Mouse (Mus musculus) granulocyte monocyte progenitor cell, adult 5-6 weeks (primary cell): ENCODE data around the gene Rufy1. TPM values are rescaled to one million over a fixed set of nuclear protein-coding genes. Genes with fewer than 3 reads are reported as not detected.

Experiments used
- ATAC-seq: replicated peaks from 2 replicates; pipeline ENCODE4 v1.8.0; 2016; ENCODE audit warnings: mild to moderate bottlenecking, moderate TSS enrichment, inconsistent platforms; ENCODE audit not compliant: poor library complexity, severe bottlenecking
- total RNA-seq, 2 experiments: library from RNA; stranded (forward) in 1 of 2; stranded (reverse) in 1 of 2; fragments of 200-712, 200-1000 nt in 1 of 2; fragments of >200 nt in 1 of 2; fragmentation: Nextera tagmentation in 1 of 2; gene quantifications; 2 replicates each; pipeline ENCODE4 v1.2.3; 2014 to 2017

Rufy1 gene
- total RNA-seq, 2 experiments from 2014 or later, result 34.6 to 42.1 TPM

DNA sequence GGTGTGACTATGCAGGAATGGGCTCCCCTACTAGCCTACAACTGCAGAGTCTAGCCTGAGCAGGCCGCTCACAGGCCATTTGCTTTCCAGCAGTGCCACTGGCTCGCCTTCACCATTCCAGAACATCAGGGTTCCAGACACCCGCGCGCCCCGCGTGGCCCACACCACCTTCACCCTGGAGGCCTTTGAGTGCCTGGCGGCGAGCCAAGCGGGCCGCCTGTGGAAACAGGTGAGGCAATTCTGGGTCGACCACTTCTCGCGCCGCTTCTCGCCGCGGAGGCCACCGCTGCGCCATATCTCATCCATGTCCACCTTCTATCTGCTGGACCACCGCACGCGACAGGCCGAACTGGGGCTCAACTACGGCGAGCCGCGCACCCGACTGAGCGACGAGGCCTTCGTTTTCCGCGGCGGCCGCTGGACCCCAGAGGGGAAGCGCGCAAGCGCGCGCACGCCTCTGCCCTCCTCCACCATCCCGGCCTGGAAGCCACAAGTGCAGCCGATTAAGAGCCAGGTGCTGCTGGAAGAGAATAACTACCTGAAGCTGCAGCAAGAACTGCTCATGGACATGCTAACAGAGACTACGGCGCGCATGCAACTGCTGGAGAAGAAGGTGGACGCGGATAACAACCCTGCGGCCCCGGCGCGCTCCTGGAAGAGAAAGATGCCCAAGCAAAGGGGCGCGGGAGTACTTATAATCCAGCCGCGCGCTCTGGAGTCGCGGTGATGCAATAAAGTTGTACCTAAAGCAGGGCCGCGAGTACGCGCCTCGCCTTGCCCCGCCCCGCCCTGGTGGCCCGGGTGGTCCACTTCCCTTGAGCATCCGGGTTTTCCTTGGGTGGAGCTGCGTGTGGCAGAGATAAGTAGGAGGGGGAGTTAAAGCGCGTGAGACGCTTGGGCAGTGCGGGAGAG, 71.7 kb downstream of the Rufy1 start:
- ATAC-seq, result peak; percentile 86

DNA sequence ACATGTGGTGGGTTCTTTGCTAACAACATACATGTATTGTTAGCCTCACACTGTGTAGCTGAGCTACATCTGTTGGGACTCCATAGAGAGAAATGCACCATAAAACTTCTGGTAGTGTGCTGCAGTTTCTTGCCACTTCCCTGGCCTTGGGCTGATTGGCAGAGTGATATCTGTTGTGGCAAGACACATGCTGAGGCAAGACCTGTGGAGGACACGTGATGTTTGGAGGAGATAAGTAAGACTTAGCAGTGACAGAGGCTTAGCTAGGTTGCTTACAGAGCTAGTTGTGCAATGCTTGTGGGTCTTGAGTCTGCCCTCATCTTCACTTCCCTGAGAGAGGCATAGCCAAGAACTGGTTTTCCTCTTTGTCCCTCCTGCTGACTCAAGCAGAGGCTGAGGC, 75.5 kb downstream of the Rufy1 start:
- peak; percentile 87 for ATAC-seq

DNA sequence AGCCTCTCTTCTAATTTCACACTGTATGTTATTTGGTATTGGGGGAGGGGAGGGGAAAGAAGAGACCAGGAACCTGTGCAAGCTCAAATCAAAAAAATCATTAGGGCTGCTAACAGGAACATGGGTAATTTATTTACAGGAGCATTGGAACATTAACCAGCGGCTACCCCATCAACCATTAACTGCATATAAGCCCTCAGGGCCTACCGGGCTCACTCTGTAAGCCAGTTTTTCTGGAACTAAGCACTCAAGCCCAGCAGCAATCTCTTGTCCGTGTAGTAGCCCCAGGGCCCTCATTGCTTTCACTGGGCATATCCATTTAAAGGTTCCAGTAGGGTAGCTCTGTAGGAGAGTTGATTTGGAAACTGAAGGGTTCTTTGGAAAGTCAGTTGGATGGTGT, 76.1 kb downstream of the Rufy1 start:
- ATAC-seq, result no peak

DNA sequence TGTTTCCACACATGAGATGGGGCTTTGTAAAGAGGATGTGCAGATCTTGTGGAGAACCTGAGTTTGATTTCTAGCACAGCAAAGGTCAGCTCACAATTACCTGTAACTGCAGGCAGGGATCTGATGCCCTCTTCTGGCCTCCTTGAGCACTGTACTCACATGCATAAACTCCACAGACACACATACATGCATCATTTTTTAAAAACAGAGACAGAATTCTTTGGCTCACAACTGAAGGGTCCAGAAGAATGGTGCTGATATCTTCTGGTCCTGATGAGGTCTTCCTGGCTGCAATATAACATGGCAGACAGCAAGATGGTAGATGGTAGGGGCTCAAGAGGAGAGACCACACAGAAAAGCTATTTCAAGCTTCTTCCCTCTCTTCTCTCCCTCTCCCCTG, 76.8 kb downstream of the Rufy1 start, which contains the start of gene Cby3:
TSS of gene Cby3 (plus strand) at position 301 of the 400 bp plus-strand sequence.
- no peak for ATAC-seq

DNA sequence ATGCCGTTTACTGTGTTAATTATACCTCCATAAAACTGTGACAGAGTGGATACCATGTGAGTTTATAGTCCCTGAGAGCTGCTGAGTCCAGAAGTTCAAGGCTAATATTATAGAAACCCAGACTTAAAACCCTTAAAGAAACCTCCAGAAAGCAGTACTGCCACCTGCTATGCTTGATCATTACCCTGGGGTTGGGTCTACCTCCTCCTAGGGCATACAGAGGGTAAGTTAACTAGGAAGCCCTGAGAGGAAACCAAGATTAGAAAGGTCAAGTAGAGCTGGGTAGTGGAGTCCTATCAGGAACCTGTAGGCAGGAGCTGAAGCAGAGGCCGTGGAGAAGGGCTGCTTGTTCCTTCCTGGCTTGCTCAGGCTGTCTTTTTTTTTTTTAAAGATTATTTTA, 78.7 kb downstream of the Rufy1 start:
- no peak for ATAC-seq

DNA sequence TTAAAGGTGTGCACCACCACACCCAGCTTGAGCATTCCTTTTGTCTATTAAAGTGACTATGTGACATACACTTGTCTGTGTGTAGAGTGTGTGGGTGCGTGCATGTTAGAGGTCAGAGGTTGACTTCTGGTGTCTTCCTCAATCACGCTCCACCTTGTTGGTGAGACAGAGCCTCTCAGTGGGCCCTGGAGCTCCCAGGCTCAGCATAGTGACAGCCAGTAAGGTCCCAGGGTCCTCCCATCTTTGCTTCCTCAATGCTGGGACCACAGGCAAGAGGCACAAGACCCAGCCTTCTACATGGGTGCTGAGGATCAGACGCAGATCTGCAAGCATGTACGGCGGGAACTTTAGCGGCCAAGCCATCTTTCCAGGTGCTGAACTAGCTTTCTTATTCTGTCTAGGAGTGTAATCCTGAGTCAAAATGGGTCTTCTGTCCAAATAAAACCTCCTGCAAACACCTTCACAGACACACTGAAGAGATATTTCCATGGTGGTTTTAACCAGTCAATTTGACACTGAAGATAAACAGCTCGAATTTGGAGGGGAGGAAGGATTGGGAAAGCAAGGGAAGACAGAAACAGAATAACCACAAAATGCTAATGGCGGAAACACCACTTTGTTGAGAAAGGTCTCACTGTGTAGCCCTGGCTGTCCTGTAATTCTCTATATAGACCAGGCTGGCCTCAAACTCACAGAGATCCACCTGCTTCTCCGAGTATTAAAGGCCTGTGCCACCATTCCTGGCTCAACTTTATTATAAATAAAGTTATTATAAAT, 84.5 kb downstream of the Rufy1 start:
- peak; percentile 75 for ATAC-seq

DNA sequence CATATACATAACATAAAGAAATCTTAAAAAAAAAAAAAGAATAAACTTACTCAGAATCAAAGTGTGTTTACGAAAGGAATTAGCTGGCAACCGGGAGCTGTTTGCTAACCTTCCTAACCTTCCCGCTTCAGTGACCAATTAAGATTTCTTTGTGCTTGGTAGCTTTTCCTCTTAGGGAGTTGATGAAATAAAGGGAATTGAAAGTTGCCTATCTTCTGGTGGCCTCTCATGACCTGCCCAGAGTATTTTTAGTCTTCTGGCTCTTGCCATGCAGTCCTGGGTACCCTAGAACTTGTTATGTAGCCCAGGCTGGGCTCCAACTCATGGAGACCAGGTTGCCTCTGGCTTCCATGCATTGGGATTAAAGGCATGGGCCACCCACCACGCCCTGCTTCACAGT, 85.4 kb downstream of the Rufy1 start:
- peak; percentile 72 for ATAC-seq

Other genes with a start within 250 kb of the Rufy1 start
- gene Sqstm1, start 220.3 kb downstream of the Rufy1 start, total RNA-seq (2014; fragmentation: Nextera tagmentation), result 89.7 and 92.6 TPM in 2 replicates
- gene Sqstm1, start 220.3 kb downstream of the Rufy1 start, total RNA-seq (2017), result 131 and 165 TPM in 2 replicates
- 22.7 and 23.9 TPM in 2 replicates for gene Mgat4b, start 220.2 kb downstream of the Rufy1 start, total RNA-seq (2014; fragmentation: Nextera tagmentation)
- gene Mgat4b, start 220.2 kb downstream of the Rufy1 start, total RNA-seq (2017), result 11.5 and 14.6 TPM in 2 replicates
- 1.6 TPM in 1 of 2 replicates, not detected in the other for gene Ltc4s, start 192.5 kb downstream of the Rufy1 start, total RNA-seq (2014; fragmentation: Nextera tagmentation)
- gene Ltc4s, start 192.5 kb downstream of the Rufy1 start, total RNA-seq (2017), result not detected in 2 replicates
- gene Maml1, start 138.8 kb downstream of the Rufy1 start, total RNA-seq (2014; fragmentation: Nextera tagmentation), result 11.7 and 13.4 TPM in 2 replicates
- 3.9 and 4.6 TPM in 2 replicates for gene Maml1, start 138.8 kb downstream of the Rufy1 start, total RNA-seq (2017)
- 406 and 409 TPM in 2 replicates for gene Canx, start 105.5 kb downstream of the Rufy1 start, total RNA-seq (2014; fragmentation: Nextera tagmentation)
- gene Canx, start 105.5 kb downstream of the Rufy1 start, total RNA-seq (2017), result 955 and 1,233 TPM in 2 replicates
- gene Cby3, start 76.7 kb downstream of the Rufy1 start, total RNA-seq (2014; fragmentation: Nextera tagmentation), result not detected in 2 replicates
- gene Cby3, start 76.7 kb downstream of the Rufy1 start, total RNA-seq (2017), result not detected in 2 replicates
- gene Hnrnph1, start 54.1 kb downstream of the Rufy1 start, total RNA-seq (2014; fragmentation: Nextera tagmentation), result 644 and 818 TPM in 2 replicates
- 838 and 1,051 TPM in 2 replicates for gene Hnrnph1, start 54.1 kb downstream of the Rufy1 start, total RNA-seq (2017)
- gene Adamts2, start 171.0 kb upstream of the Rufy1 start, total RNA-seq (2014; fragmentation: Nextera tagmentation), result not detected in 2 replicates
- gene Adamts2, start 171.0 kb upstream of the Rufy1 start, total RNA-seq (2017), result not detected in 2 replicates